Mouse (Mus musculus) forebrain, embryonic 14.5 days (tissue): ENCODE results near the gene Fez2. TPM values are rescaled to one million over a fixed set of nuclear protein-coding genes. Genes with fewer than 3 reads are reported as not detected.

Experiments
- ATAC-seq: fragments of 200-750 bp; cut with Nextera tagmentation; 2 replicates; pipeline ENCODE4 v1.8.0; 2017; ENCODE audit warnings: mild to moderate bottlenecking, moderate library complexity
- DNase-seq: peaks from one replicate; pipeline ENCODE4 v3.0.0-alpha.2; 2015; ENCODE audit warnings: low spot score
- H3K27ac ChIP-seq: fragments of 300-500 bp; sonication (generic); 2 replicates; pipeline ENCODE4 v1.5.1; 2014; ENCODE audit warnings: low read depth, mild to moderate bottlenecking, control low read depth, low read length, moderate library complexity
- H3K27me3 ChIP-seq: fragments of 300-500 bp; sonication (generic); replicated peaks from 2 replicates; pipeline ENCODE4 v1.6.1; 2014; ENCODE audit warnings: low read length, control low read depth, mixed read lengths; ENCODE audit not compliant: control insufficient read depth, insufficient read depth
- H3K36me3 ChIP-seq: fragments of 300-500 bp; sonication (generic); 2 replicates; pipeline ENCODE4 v1.6.1; 2014; ENCODE audit warnings: low read length, control low read depth; ENCODE audit not compliant: control insufficient read depth, insufficient read depth
- H3K4me1 ChIP-seq: fragments of 300-500 bp; sonication (generic); 2 replicates; pipeline ENCODE4 v1.6.1; 2014; ENCODE audit warnings: antibody characterized with exemption, low read length, control low read depth; ENCODE audit not compliant: control insufficient read depth, insufficient read depth
- H3K4me2 ChIP-seq: fragments of 300-500 bp; sonication (generic); 2 replicates; pipeline ENCODE4 v1.6.1; 2014; ENCODE audit warnings: mild to moderate bottlenecking, control low read depth, low read length
- H3K4me3 ChIP-seq: fragments of 300-500 bp; sonication (generic); 2 replicates; pipeline ENCODE4 v1.5.1; 2014; ENCODE audit warnings: low read depth, low read length, control low read depth
- H3K9ac ChIP-seq: fragments of 300-500 bp; sonication (generic); 2 replicates; pipeline ENCODE4 v1.6.1; 2014; ENCODE audit warnings: mild to moderate bottlenecking, low read length, control low read depth, moderate library complexity
- H3K9me3 ChIP-seq: fragments of 300-500 bp; sonication (generic); replicated peaks from 2 replicates; pipeline ENCODE4 v1.6.1; 2016; ENCODE audit warnings: low read length, control low read depth, mixed read lengths; ENCODE audit not compliant: control insufficient read depth
- WGBS: fragments of 180-500 bp; shearing (Covaris S2); extraction: QIAGEN DNeasy Blood & Tissue Kit; methylation state at CpG from one replicate; pipeline ENCODE4 v1.1.7; 2014; 5-methylcytosine and 5-hydroxymethylcytosine counted together
- polyA plus RNA-seq: library from polyadenylated mRNA; unstranded; fragments of >200 nt; fragmentation: Nextera tagmentation; extraction: Ambion mirVana; gene quantifications from 2 replicates; pipeline ENCODE4 v1.2.1, GENCODE M21; 2014

Fez2 gene
- polyA plus RNA-seq, 1 experiment from 2014 or later = 42.6 TPM

DNA sequence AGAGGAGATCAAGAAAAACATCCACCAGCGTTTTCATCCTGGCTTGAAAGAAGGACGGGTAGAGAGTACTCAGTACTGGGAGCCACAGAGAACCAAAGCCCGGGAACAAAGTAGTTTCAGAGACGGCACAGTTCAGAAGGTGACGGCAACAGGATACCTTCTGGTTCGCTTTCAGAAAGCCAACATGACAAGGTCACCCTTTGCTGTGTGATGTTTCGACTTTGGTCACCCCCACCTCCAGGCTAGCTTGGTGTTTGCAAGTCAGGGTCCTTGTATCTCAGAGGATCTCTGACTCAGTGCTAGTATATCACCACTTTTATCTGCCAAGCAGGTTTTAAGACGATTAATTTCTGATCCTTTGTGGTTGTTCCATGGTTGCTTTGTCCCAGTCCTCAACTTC lies 7.1 kb upstream of the Fez2 start:
- DNase-seq = no peak
- Histone ChIP-seq H3K36me3 (no peaks in the 10 kb centered on the region), H3K4me2 (no peak overlapping the region), H3K9ac (no peak overlapping the region), H3K4me1 (no peaks in the 10 kb centered on the region), H3K4me3 (no peak overlapping the region), H3K27me3 (no peaks in the 10 kb centered on the region), H3K9me3 (no peaks in the 10 kb centered on the region), H3K27ac (no peak overlapping the region)
- 83% methylated on average over 8 of the region's 8 CpGs for WGBS
- no peak for ATAC-seq

DNA sequence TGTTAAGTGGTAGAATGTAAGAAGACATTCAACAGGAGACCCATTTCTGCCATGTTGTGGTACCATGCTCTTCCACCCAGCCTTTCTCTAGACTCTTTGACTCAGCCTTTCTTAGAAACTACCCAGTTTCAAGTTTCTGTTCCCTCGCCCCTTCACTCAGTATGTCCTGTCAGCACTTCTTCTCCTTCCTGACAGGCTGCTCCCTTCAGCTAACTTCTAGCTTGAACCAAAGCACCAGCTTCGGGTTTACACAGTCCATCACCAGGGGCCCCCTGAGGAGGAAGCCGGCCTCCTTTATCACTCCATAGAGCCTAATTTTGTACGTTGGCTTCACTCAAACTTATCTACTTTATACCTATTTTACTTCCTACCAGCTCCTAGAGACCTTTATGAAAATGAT lies 1.3 kb upstream of the Fez2 start:
- no peaks in the 10 kb centered on the region for H3K4me1 ChIP-seq
- no peak for DNase-seq
- no peak overlapping the region for H3K4me3 ChIP-seq
- no peaks in the 10 kb centered on the region for H3K9me3 ChIP-seq
- ATAC-seq = no peak
- no peak overlapping the region for H3K9ac ChIP-seq
- no peaks in the 10 kb centered on the region for H3K27me3 ChIP-seq
- no peak overlapping the region for H3K27ac ChIP-seq
- 84% methylated on average over 4 of the region's 4 CpGs for WGBS
- H3K4me2 ChIP-seq = no peak overlapping the region
- no peaks in the 10 kb centered on the region for H3K36me3 ChIP-seq

DNA sequence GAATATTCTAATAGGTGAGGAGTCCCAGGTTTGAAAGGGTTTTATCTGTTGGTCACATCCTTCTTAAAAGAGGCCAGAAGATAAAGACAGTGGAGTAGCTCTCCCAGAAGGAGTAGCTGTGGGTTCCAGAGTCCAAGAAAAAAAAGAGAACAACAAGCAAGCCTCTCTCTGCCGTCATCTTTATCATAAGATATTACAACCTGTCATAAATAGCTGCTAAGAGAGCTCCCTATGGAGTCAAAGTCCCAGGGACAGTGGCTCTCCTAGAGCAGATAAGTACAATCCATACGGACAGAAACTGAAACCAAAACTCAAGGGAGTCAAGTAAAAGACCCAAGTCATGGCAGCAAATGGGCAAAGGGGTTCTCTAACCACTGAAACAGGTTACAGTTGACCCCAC lies 2.7 kb downstream of the Fez2 start:
- Histone ChIP-seq H3K9me3 (no peaks in the 10 kb centered on the region), H3K4me3 (no peak overlapping the region), H3K27me3 (no peaks in the 10 kb centered on the region), H3K4me2 (no peak overlapping the region), H3K9ac (no peak overlapping the region), H3K36me3 (no peaks in the 10 kb centered on the region), H3K27ac (no peak overlapping the region), H3K4me1 (no peaks in the 10 kb centered on the region)
- 94% methylated on average over 2 of the region's 2 CpGs for WGBS
- ATAC-seq = no peak
- no peak for DNase-seq

DNA sequence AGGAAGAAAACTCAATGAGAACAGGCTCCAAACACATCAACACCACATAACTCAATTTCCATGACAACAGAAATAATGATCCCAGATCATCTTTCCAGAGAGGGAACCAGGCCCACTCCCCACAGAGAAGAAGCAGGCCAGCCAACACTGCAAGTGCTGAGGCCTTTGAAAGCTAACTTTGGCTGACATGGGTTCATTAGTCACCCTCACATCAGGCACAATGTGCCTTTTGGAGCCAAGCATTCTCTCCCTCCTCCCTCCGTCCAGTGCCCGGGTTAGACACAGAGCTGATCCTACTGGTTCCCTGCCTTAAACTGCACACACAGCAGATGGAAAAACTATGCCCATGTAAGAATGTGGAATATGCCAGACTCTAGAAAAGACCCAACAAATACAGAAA lies 8.1 kb downstream of the Fez2 start:
- Histone ChIP-seq H3K4me2 (no peak overlapping the region), H3K4me1 (no peaks in the 10 kb centered on the region), H3K27me3 (no peaks in the 10 kb centered on the region), H3K9me3 (no peaks in the 10 kb centered on the region), H3K27ac (no peak overlapping the region), H3K4me3 (no peak overlapping the region), H3K36me3 (no peaks in the 10 kb centered on the region), H3K9ac (no peak overlapping the region)
- DNase-seq = peak; percentile 36
- peak; percentile 29; the same call in 1 of the 2 replicates for ATAC-seq
- 40% methylated on average over 2 of the region's 2 CpGs for WGBS

DNA sequence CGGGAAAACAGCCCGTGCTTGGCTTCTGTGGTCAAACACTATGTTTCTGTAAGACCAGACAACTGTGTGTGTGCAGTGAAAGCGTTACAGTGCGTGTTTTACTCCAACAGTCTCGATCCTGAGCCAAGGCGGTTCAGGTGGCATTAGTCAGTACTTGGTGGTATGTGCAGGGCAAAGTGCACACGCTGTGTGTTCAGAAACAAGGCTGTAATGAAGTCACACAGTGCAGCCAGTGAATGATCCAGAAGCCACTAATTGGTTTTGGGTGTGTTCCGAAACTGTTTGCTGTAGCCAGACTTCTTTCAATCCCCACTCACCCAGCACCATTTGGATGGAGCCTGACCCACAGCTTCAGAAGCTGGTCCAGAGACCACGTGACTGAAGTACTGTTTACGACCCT lies 9.6 kb downstream of the Fez2 start:
- Histone ChIP-seq H3K4me2 (no peak overlapping the region), H3K9me3 (no peaks in the 10 kb centered on the region), H3K9ac (no peak overlapping the region), H3K27me3 (no peaks in the 10 kb centered on the region), H3K4me1 (no peaks in the 10 kb centered on the region), H3K4me3 (no peak overlapping the region), H3K36me3 (no peaks in the 10 kb centered on the region), H3K27ac (no peak overlapping the region)
- no peak for ATAC-seq
- 83% methylated on average over 10 of the region's 10 CpGs for WGBS
- DNase-seq = no peak

DNA sequence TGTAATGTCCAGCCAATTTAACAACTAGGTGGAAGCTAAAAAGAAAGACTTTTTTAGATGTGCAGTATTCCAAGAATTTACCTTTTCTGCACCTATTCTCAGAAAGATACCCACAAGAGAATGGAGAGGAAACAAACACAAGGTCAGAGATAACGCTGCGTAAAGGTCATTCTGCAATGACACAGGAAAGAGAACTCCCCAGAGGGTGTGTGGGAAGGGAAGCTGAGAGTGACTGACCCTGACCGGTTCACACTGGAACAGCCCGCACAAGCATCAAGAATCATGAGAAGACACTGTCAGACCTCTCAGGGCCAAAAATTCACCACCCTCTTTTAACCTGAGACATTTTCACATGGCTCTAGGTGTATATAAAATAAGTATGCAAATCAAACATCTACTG lies 10.4 kb downstream of the Fez2 start:
- 92% methylated on average over 4 of the region's 4 CpGs for WGBS
- Histone ChIP-seq H3K4me2 (no peak overlapping the region), H3K9me3 (no peaks in the 10 kb centered on the region), H3K36me3 (no peaks in the 10 kb centered on the region), H3K4me3 (no peak overlapping the region), H3K9ac (no peak overlapping the region), H3K4me1 (no peaks in the 10 kb centered on the region), H3K27ac (no peak overlapping the region), H3K27me3 (no peaks in the 10 kb centered on the region)
- DNase-seq = no peak
- ATAC-seq = no peak

DNA sequence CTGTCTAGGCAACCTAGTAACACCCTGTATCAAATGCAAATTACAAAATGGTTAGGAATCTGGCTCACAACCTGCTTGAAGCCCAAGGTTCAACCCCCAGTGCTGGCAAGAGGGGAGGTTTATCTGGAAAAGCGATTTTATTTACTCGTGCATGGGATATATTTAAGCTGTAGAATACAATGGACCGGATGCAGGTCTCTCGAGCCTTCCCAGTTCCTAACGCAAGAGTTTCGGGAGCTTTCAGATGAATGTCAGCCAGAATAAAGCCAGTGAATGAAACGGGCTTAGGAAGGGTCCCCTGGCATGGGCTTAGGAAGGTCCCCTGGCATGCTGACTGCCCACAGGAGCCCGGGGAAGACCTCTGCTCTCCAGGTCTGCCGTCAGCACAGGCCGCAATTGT lies 11.1 kb downstream of the Fez2 start:
- Histone ChIP-seq H3K27ac (no peak overlapping the region), H3K9ac (no peak overlapping the region), H3K27me3 (no peaks in the 10 kb centered on the region), H3K4me1 (no peaks in the 10 kb centered on the region), H3K9me3 (no peaks in the 10 kb centered on the region), H3K36me3 (no peaks in the 10 kb centered on the region), H3K4me2 (no peak overlapping the region), H3K4me3 (no peak overlapping the region)
- 77% methylated on average over 10 of the region's 10 CpGs for WGBS
- DNase-seq = no peak
- ATAC-seq = no peak

DNA sequence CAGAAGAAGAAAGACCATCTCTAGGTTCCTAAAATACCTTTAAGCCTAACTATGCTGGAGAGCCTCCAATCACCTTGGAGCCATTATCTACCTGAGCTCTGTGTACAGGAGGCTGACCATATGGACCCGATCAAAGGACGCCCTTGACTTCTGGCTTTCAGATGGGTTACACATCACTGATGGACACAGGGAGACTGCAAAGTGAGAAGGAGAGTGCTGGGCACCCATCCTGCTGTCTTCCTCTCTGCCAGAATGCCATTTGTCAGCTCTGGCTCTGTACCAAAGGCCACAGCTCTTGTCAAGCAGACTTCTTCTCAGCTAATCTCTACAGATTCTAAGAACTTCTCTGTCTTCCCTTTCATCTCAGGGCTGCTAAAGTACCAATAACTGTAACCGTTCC lies 12.6 kb downstream of the Fez2 start:
- H3K4me3 ChIP-seq = no peak overlapping the region
- H3K9ac ChIP-seq = no peak overlapping the region
- no peaks in the 10 kb centered on the region for H3K27me3 ChIP-seq
- no peaks in the 10 kb centered on the region for H3K4me1 ChIP-seq
- no peak for DNase-seq
- WGBS = 90% methylated on average over 3 of the region's 3 CpGs
- H3K9me3 ChIP-seq = no peaks in the 10 kb centered on the region
- no peak for ATAC-seq
- H3K4me2 ChIP-seq = no peak overlapping the region
- 0 out of 2 replicates have a peak, but pooled peaks cover 2% of the 10 kb centered on the region for H3K36me3 ChIP-seq
- no peak overlapping the region for H3K27ac ChIP-seq

DNA sequence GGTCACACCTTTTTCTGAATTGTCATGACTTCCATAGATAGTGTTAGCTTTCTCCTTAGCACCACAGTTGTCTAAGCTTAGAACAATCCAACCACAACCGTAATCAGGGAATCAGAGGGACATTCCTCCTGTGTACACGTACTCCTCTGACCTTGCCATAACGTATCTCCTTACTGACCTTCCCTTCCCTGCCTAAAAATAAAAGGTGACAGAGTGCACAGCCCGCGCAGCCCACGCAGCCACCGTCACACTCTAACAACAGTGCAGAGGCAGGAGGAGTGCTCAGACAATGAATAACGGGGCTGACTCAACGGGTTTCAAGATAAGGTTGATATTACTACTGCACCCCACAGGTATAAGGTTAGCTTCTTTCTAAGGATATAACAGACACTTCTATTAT lies 14.1 kb downstream of the Fez2 start:
- Histone ChIP-seq H3K27me3 (no peaks in the 10 kb centered on the region), H3K4me1 (no peaks in the 10 kb centered on the region), H3K9me3 (no peaks in the 10 kb centered on the region), H3K27ac (no peak overlapping the region), H3K36me3 (0 out of 2 replicates have a peak, but pooled peaks cover 5% of the 10 kb centered on the region), H3K9ac (no peak overlapping the region), H3K4me3 (no peak overlapping the region), H3K4me2 (no peak overlapping the region)
- DNase-seq (no peak), ATAC-seq (no peak)
- 96% methylated on average over 9 of the region's 9 CpGs for WGBS
